Mouse (Mus musculus) lung, embryonic 15.5 days (tissue): ENCODE results near the gene Spg21. TPM values are rescaled to one million over a fixed set of nuclear protein-coding genes. Genes with fewer than 3 reads are reported as not detected.

Source experiments
- ATAC-seq: fragments of 200-750 bp; cut with Nextera tagmentation; 2 replicates; pipeline ENCODE4 v1.8.0; 2017; ENCODE audit warnings: moderate number of reproducible peaks, borderline replicate concordance; ENCODE audit not compliant: low FRiP score, low TSS enrichment; ENCODE audit errors: extremely low read depth
- H3K27ac ChIP-seq: fragments of 300-500 bp; sonication (generic); 2 replicates; pipeline ENCODE4 v1.5.1; 2015; ENCODE audit warnings: moderate library complexity, mild to moderate bottlenecking, inconsistent platforms
- H3K27me3 ChIP-seq: fragments of 300-500 bp; sonication (generic); 2 replicates; pipeline ENCODE4 v1.6.1; 2015; ENCODE audit warnings: inconsistent platforms
- H3K36me3 ChIP-seq: fragments of 300-500 bp; sonication (generic); 2 replicates; pipeline ENCODE4 v1.6.1; 2015; ENCODE audit warnings: inconsistent platforms
- H3K4me1 ChIP-seq: fragments of 300-500 bp; sonication (generic); 2 replicates; pipeline ENCODE4 v1.6.1; 2015; ENCODE audit warnings: inconsistent platforms
- H3K4me2 ChIP-seq: fragments of 300-500 bp; sonication (generic); 2 replicates; pipeline ENCODE4 v1.6.1; 2015; ENCODE audit warnings: inconsistent platforms, mild to moderate bottlenecking, moderate library complexity
- H3K4me3 ChIP-seq: fragments of 300-500 bp; sonication (generic); 2 replicates; pipeline ENCODE4 v1.5.1; 2015; ENCODE audit warnings: mild to moderate bottlenecking, inconsistent platforms
- H3K9ac ChIP-seq: fragments of 300-500 bp; sonication (generic); 2 replicates; pipeline ENCODE4 v1.6.1; 2015; ENCODE audit warnings: inconsistent platforms
- H3K9me3 ChIP-seq: fragments of 300-500 bp; sonication (generic); 2 replicates; pipeline ENCODE4 v1.6.1; 2016; ENCODE audit warnings: inconsistent platforms
- WGBS: fragments of 180-500 bp; shearing (Covaris S2); methylation state at CpG from one replicate; pipeline ENCODE4 v1.1.7; 2015; 5-methylcytosine and 5-hydroxymethylcytosine counted together
- polyA plus RNA-seq: library from polyadenylated mRNA; unstranded; fragments of >200 nt; fragmentation: Nextera tagmentation; extraction: Ambion mirVana; gene quantifications from 2 replicates; pipeline ENCODE4 v1.2.1, GENCODE M21; 2015

Spg21 gene
- polyA plus RNA-seq, 1 experiment from 2014 or later = 97.0 TPM

GRCm38 (mm10) chr9:65480071-65480470, 19.3 kb downstream of the Spg21 start:
- ATAC-seq = no peak
- Histone ChIP-seq H3K4me3 (no peak overlapping the region), H3K9me3 (no peaks in the 10 kb centered on the region), H3K27me3 (no peaks in the 10 kb centered on the region), H3K36me3 (peaks cover 58% of the 10 kb centered on the region), H3K4me2 (no peak overlapping the region), H3K4me1 (no peaks in the 10 kb centered on the region), H3K9ac (no peak overlapping the region), H3K27ac (no peak overlapping the region)
- WGBS = 85% methylated on average over 5 of the region's 5 CpGs

- no peak overlapping the region for H3K4me3 ChIP-seq
- H3K36me3 ChIP-seq = peaks cover 13% of the 10 kb centered on the region
- no peak overlapping the region for H3K9ac ChIP-seq
- H3K4me1 ChIP-seq = no peaks in the 10 kb centered on the region
- no peak overlapping the region for H3K27ac ChIP-seq
- no peaks in the 10 kb centered on the region for H3K9me3 ChIP-seq
- no peaks in the 10 kb centered on the region for H3K27me3 ChIP-seq
- WGBS = 81% methylated on average over 3 of the region's 3 CpGs
- ATAC-seq = no peak
- H3K4me2 ChIP-seq = no peak overlapping the region
Measured at GRCm38 (mm10) chr9:65491476-65491875, 30.7 kb downstream of the Spg21 start.

- 82% methylated on average over 2 of the region's 2 CpGs for WGBS
- no peak overlapping the region for H3K9ac ChIP-seq
- no peak overlapping the region for H3K4me3 ChIP-seq
- ATAC-seq = no peak
- H3K4me2 ChIP-seq = no peak overlapping the region
- no peaks in the 10 kb centered on the region for H3K9me3 ChIP-seq
- no peaks in the 10 kb centered on the region for H3K4me1 ChIP-seq
- peaks cover 5% of the 10 kb centered on the region for H3K36me3 ChIP-seq
- no peak overlapping the region for H3K27ac ChIP-seq
- no peaks in the 10 kb centered on the region for H3K27me3 ChIP-seq
Measured at GRCm38 (mm10) chr9:65492351-65492750, 31.6 kb downstream of the Spg21 start.

- no peak overlapping the region for H3K4me2 ChIP-seq
- H3K36me3 ChIP-seq = no peaks in the 10 kb centered on the region
- H3K9me3 ChIP-seq = no peaks in the 10 kb centered on the region
- no peak for ATAC-seq
- H3K4me3 ChIP-seq = no peak overlapping the region
- no peaks in the 10 kb centered on the region for H3K27me3 ChIP-seq
- H3K9ac ChIP-seq = no peak overlapping the region
- no peak overlapping the region for H3K27ac ChIP-seq
- 90% methylated on average over 4 of the region's 4 CpGs for WGBS
- no peaks in the 10 kb centered on the region for H3K4me1 ChIP-seq
Measured at GRCm38 (mm10) chr9:65492851-65493250, 32.1 kb downstream of the Spg21 start.

GRCm38 (mm10) chr9:65502146-65502545, 41.4 kb downstream of the Spg21 start:
- ATAC-seq = peak; percentile 41
- WGBS = 45% methylated on average over 8 of the region's 8 CpGs
- H3K9ac ChIP-seq = no peak overlapping the region
- H3K27me3 ChIP-seq = no peaks in the 10 kb centered on the region
- H3K4me1 ChIP-seq = peaks cover 20% of the 10 kb centered on the region
- H3K4me3 ChIP-seq = no peak overlapping the region
- no peak overlapping the region for H3K27ac ChIP-seq
- H3K4me2 ChIP-seq = no peak overlapping the region
- no peaks in the 10 kb centered on the region for H3K9me3 ChIP-seq
- H3K36me3 ChIP-seq = no peaks in the 10 kb centered on the region

- ATAC-seq = peak; percentile 75; the same call in 1 of the 2 replicates
- WGBS = 48% methylated on average over 21 of the region's 21 CpGs
- Histone ChIP-seq H3K27me3 (no peaks in the 10 kb centered on the region), H3K27ac (no peak overlapping the region), H3K4me2 (no peak overlapping the region), H3K4me3 (no peak overlapping the region), H3K9me3 (no peaks in the 10 kb centered on the region), H3K9ac (no peak overlapping the region), H3K4me1 (peaks cover 20% of the 10 kb centered on the region), H3K36me3 (no peaks in the 10 kb centered on the region)
Measured at GRCm38 (mm10) chr9:65502721-65503505, 42.2 kb downstream of the Spg21 start.

- 31% methylated on average over 7 of the region's 7 CpGs for WGBS
- H3K4me1 ChIP-seq = peaks cover 3% of the 10 kb centered on the region; the same call in 1 of the 2 replicates
- no peaks in the 10 kb centered on the region for H3K9me3 ChIP-seq
- H3K4me2 ChIP-seq = no peak overlapping the region
- H3K4me3 ChIP-seq = no peak overlapping the region
- no peaks in the 10 kb centered on the region for H3K27me3 ChIP-seq
- no peaks in the 10 kb centered on the region for H3K36me3 ChIP-seq
- H3K27ac ChIP-seq = no peak overlapping the region
- no peak overlapping the region for H3K9ac ChIP-seq
- no peak for ATAC-seq
Measured at GRCm38 (mm10) chr9:65508449-65508848, 47.7 kb downstream of the Spg21 start.

- Histone ChIP-seq H3K27ac (no peak overlapping the region), H3K4me1 (no peaks in the 10 kb centered on the region), H3K27me3 (no peaks in the 10 kb centered on the region), H3K9ac (no peak overlapping the region), H3K4me3 (no peak overlapping the region), H3K4me2 (no peak overlapping the region), H3K36me3 (no peaks in the 10 kb centered on the region), H3K9me3 (no peaks in the 10 kb centered on the region)
- no peak for ATAC-seq
- WGBS = 71% methylated on average over 3 of the region's 3 CpGs
Measured at GRCm38 (mm10) chr9:65512520-65512919, 51.8 kb downstream of the Spg21 start.

GRCm38 (mm10) chr9:65514431-65514830, 53.7 kb downstream of the Spg21 start:
- 0 out of 2 replicates have a peak, but pooled peaks have one; percentile 9 for ATAC-seq
- H3K4me3 ChIP-seq = no peak overlapping the region
- no peak overlapping the region for H3K27ac ChIP-seq
- no peaks in the 10 kb centered on the region for H3K27me3 ChIP-seq
- 65% methylated on average over 8 of the region's 8 CpGs for WGBS
- H3K36me3 ChIP-seq = no peaks in the 10 kb centered on the region
- H3K4me2 ChIP-seq = no peak overlapping the region
- no peaks in the 10 kb centered on the region for H3K4me1 ChIP-seq
- no peak overlapping the region for H3K9ac ChIP-seq
- H3K9me3 ChIP-seq = no peaks in the 10 kb centered on the region

GRCm38 (mm10) chr9:65514851-65515261, 54.1 kb downstream of the Spg21 start:
- H3K4me3 ChIP-seq = no peak overlapping the region
- no peaks in the 10 kb centered on the region for H3K36me3 ChIP-seq
- 46% methylated on average over 3 of the region's 3 CpGs for WGBS

GRCm38 (mm10) chr9:65519807-65520504, 59.2 kb downstream of the Spg21 start, which contains the start of gene Ankdd1a:
Gene Ankdd1a (minus strand): TSS chr9:65520193.
- Histone ChIP-seq H3K27me3 (no peaks in the 10 kb centered on the region), H3K36me3 (no peaks in the 10 kb centered on the region), H3K9me3 (no peaks in the 10 kb centered on the region), H3K4me1 (peaks cover 14% of the 10 kb centered on the region), H3K27ac (no peak within 1 kb of the TSS), H3K9ac (no peak within 1 kb of the TSS), H3K4me2 (peak within 1 kb of the TSS; percentile 51), H3K4me3 (peak within 1 kb of the TSS; percentile 18)
- peak; percentile 64; the same call in 1 of the 2 replicates for ATAC-seq
- WGBS = 5% methylated on average over 25 of the region's 25 CpGs

More at GRCm38 (mm10) chr9:65514851-65515261, 54.1 kb downstream of the Spg21 start:
- H3K4me1 ChIP-seq = peaks cover 2% of the 10 kb centered on the region
- H3K27me3 ChIP-seq = no peaks in the 10 kb centered on the region
- no peak for ATAC-seq
- H3K9ac ChIP-seq = no peak overlapping the region
- no peak overlapping the region for H3K4me2 ChIP-seq
- no peak overlapping the region for H3K27ac ChIP-seq
- H3K9me3 ChIP-seq = no peaks in the 10 kb centered on the region

- Histone ChIP-seq H3K9me3 (no peaks in the 10 kb centered on the region), H3K36me3 (no peaks in the 10 kb centered on the region), H3K27ac (no peak overlapping the region), H3K9ac (no peak overlapping the region), H3K4me2 (peak overlapping the region; percentile 51), H3K4me1 (peaks cover 14% of the 10 kb centered on the region), H3K4me3 (peak overlapping the region; percentile 18), H3K27me3 (no peaks in the 10 kb centered on the region)
- ATAC-seq = no peak
- 16% methylated on average over 11 of the region's 11 CpGs for WGBS
Measured at GRCm38 (mm10) chr9:65520505-65520876, 59.7 kb downstream of the Spg21 start.
